Mouse (Mus musculus): ENCODE data around the gene Fosb. TPM values are rescaled to one million over a fixed set of nuclear protein-coding genes. Genes with fewer than 3 reads are reported as not detected.

Gene Fosb
- polyA plus RNA-seq (2016; fragmentation: Nextera tagmentation; extraction: Ambion mirVana) = 0.20 TPM in 1 of 2 replicates, not detected in the other

DNA sequence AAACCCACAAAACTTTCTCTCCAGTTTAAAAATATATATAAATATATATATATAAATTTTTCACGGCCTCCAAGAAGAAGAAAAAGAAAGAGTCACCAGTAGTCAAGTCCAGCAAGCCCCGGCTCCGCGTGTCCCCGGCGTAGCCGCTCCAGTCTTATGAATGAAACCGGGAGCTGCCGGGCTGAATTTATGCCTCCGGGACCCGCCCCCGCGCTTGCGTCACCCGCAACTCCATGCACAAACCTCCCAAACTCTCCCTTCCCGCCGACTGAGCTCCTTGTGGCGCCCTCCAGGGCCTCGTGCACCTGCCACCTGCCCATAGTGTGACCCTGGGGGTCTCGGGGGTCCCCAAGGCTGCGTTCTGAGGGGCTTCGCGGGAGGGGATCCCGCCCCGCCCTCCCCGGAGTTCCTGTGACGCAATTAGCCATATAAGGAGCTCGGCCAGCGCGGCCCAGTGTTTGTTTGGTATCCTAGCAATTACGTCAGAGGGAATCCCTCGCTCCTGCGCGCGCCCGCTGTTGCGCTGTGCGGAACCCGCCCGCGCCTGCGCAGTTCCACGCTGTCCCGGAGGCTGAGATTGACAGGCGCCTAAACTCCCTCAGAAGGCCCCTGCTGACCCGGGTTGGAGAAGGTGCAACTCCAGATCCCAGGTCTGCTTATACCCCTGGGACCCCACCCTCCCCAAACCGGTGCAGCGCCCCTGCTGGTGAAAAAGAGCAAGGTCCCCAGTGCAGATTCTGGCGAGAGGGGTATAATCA is at the start of gene Fosb:
Gene Fosb (minus strand): TSS at position 168 of the 758 bp plus-strand sequence.
- Histone ChIP-seq H3K9ac (replicated peaks) (peak within 1 kb of the TSS; percentile 46; the same call in 1 of the 2 replicates), H3K36me3 (no peaks in the 10 kb centered on the region), H3K4me3 (peak within 1 kb of the TSS; percentile 66), H3K9me3 (no peaks in the 10 kb centered on the region), H3K4me2 (replicated peaks) (peak within 1 kb of the TSS; percentile 86), H3K27me3 (peaks cover 68% of the 10 kb centered on the region), H3K4me1 (peaks cover 28% of the 10 kb centered on the region), H3K27ac (replicated peaks) (no peak within 1 kb of the TSS)
- peak; percentile 88 for ATAC-seq (ENCODE audit: low FRiP score, low read depth)
- under 1% methylated on average over 49 of the region's 49 CpGs for WGBS

DNA sequence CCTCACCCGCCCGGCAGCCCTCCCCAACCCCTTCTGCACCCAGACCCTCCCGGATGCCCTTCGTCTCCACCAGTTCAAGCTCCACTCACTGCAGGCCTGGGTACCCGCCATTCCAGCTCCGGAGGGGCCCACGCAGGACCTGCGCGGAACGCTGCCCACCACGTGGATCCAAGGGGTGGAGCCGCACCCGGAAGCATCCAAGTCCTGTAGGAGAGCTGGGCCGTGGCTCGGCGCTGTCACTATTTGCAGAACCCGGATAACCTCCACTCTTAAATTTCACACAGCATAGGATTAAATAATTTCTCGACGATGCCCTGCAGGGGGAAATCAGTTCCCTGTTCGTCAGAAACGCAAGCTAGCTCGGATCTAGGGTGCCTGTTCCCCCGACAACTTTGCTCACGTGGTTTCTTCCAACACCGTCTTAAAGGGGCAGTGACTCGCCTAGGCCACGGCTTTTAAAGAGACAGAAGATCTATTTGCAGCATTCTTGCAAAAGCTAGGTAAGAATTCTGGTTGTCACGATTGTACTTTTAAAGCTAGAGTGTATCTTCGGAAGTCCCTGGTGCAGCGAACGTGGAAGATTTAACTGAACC is 49.5 kb upstream of the Fosb start, which contains the start of the genes Cd3eap and Ppp1r13l:
Gene Cd3eap (minus strand): TSS at position 185 of the 593 bp plus-strand sequence.
Gene Ppp1r13l (plus strand): TSS at position 451 of the 593 bp plus-strand sequence.
- no peaks in the 10 kb centered on the region for H3K9me3 ChIP-seq
- H3K4me1 ChIP-seq = peaks cover 39% of the 10 kb centered on the region
- H3K36me3 ChIP-seq = peaks cover 28% of the 10 kb centered on the region
- peak within 1 kb of the TSS; percentile 77 for H3K4me3 ChIP-seq
- peak within 1 kb of the TSS; percentile 52; the same call in 1 of the 2 replicates for H3K27ac ChIP-seq (replicated peaks)
- WGBS = under 1% methylated on average over 31 of the region's 31 CpGs
- H3K9ac ChIP-seq (replicated peaks) = peak within 1 kb of the TSS; percentile 68
- peak; percentile 70 for ATAC-seq (ENCODE audit: low FRiP score, low read depth)
- H3K4me2 ChIP-seq (replicated peaks) = peak within 1 kb of the TSS; percentile 95
- H3K27me3 ChIP-seq = peaks cover 20% of the 10 kb centered on the region

DNA sequence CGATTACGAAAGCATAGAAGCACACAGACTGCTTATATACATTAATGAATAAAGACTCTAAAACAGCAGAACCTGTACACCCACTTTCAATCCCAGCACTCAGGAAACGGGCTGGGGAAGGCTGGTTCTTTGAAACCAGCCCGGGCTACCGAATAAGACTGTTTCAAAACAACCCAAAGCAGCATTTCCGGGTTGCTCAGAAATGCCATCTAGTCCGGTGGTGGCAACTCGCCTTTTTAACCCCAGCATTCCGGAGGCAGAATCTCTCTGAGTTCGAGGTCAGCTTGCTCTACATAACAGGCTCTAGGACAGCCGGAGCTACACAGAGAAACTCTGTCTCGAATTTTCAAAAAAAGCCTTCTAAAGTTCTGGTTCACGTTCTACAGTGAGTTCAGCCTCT is 48.8 kb upstream of the Fosb start:
- Histone ChIP-seq H3K4me2 (replicated peaks) (peak overlapping the region; percentile 95), H3K9ac (replicated peaks) (peak overlapping the region; percentile 68), H3K27me3 (peaks cover 20% of the 10 kb centered on the region), H3K4me3 (peak overlapping the region; percentile 77), H3K27ac (replicated peaks) (no peak overlapping the region), H3K36me3 (peaks cover 34% of the 10 kb centered on the region), H3K9me3 (no peaks in the 10 kb centered on the region), H3K4me1 (peaks cover 39% of the 10 kb centered on the region)
- no peak for ATAC-seq (ENCODE audit: low FRiP score, low read depth)
- WGBS = 20% methylated on average over 13 of the region's 13 CpGs

DNA sequence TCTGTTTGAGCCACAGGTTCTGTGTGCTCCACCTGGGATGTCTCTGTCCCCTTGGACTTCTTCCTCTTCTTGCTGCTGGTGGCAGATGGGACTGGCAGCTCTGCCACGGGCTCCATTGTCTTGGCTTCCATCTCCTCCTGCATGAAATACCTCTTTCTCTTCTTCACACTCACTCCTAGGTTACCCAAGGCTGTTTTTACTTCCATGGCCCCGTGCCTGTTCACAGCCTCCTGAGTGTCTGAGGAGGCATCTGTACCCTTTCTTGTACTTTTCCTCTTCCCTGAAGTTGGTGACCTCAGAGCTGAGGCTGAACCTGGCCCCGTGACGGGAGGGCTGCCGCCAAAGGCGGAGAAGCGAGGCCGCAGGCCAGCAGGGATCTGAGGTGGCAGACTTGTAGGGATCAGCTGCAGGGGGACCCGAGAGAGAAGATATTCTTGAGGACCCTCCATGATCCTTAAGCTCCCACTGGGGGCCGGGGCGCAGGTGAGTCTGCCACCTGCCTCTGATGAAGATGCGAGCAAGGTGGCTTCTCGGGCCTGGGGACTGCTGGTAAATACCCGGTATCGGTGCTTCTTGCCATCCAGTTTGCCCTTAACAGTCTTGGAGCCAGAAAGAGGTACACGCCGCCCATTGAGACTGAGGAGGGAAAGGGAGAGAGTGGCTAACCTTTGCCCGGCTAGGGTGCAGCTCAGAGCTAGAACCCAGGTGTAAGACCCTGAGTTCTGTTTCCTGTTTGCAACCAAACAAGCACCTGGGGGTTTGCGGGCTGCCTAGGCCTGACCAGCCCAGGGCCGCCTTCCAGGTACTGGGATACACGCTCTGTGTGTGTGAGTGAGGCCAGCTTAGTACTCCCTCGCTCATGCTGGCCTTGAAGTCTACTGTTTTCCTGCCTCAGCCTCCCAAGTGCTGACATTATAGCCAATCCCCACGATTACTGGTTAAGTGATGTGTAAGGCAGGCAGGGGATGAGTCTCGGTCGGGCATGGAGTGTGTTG is 47.8 kb upstream of the Fosb start:
- Histone ChIP-seq H3K27me3 (peaks cover 18% of the 10 kb centered on the region), H3K4me3 (peak overlapping the region; percentile 77), H3K9me3 (no peaks in the 10 kb centered on the region), H3K9ac (replicated peaks) (0 out of 2 replicates have a peak overlapping the region, but pooled peaks have one; percentile 4), H3K36me3 (peaks cover 44% of the 10 kb centered on the region), H3K4me2 (replicated peaks) (peak overlapping the region; percentile 95), H3K4me1 (peaks cover 39% of the 10 kb centered on the region), H3K27ac (replicated peaks) (no peak overlapping the region)
- WGBS = 90% methylated on average over 25 of the region's 25 CpGs
- ATAC-seq (ENCODE audit: low FRiP score, low read depth) = no peak

DNA sequence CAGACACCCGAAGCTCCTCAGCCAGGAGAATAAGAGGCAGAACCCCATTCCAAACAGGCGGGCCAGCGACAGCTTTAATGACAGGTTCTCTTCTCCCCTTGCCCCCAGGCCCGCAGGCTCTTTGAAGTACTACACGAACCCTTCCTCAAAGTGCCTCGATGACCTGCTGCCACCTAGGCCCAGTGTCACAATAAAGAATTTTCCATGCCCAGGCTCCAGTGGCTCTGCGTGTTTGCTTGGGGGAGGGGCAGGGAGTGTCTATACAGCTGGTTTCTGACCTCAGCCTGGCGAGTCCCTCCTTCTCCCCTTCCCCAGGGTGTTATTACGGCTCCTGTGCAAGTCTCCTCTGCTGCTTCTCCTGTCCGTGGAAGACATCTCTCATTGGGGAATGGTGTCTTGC is 46.5 kb upstream of the Fosb start:
- H3K27ac ChIP-seq (replicated peaks) = no peak overlapping the region
- H3K4me2 ChIP-seq (replicated peaks) = no peak overlapping the region
- H3K4me1 ChIP-seq = peaks cover 26% of the 10 kb centered on the region
- ATAC-seq (ENCODE audit: low FRiP score, low read depth) = no peak
- WGBS = 78% methylated on average over 10 of the region's 10 CpGs
- no peaks in the 10 kb centered on the region for H3K9me3 ChIP-seq
- H3K27me3 ChIP-seq = peaks cover 4% of the 10 kb centered on the region; the same call in 1 of the 2 replicates
- H3K36me3 ChIP-seq = peaks cover 57% of the 10 kb centered on the region
- no peak overlapping the region for H3K4me3 ChIP-seq
- no peak overlapping the region for H3K9ac ChIP-seq (replicated peaks)

DNA sequence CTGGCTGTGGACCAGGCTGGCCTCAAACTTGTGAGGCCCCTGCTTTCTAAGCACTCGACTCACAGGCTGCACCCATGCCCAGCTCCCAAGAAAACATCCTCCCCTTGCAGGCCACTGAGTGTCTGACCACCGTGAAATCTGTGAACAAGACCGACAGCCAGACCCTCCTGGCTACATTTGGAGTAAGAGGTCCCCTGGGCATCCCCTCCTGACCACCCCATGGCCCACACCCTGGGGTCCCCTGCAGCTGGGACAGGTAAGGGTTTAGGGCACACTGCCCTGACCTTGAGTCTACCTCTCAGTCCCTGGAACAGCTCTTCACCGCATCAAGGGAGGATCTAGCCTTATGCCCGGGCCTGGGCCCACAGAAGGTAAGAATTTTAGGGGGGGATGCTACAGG is 45.1 kb upstream of the Fosb start:
- H3K27ac ChIP-seq (replicated peaks) = no peak overlapping the region
- WGBS = 89% methylated on average over 5 of the region's 5 CpGs
- peaks cover 13% of the 10 kb centered on the region for H3K4me1 ChIP-seq
- ATAC-seq (ENCODE audit: low FRiP score, low read depth) = no peak
- H3K4me2 ChIP-seq (replicated peaks) = no peak overlapping the region
- no peak overlapping the region for H3K4me3 ChIP-seq
- no peak overlapping the region for H3K9ac ChIP-seq (replicated peaks)
- H3K9me3 ChIP-seq = no peaks in the 10 kb centered on the region
- peaks cover 68% of the 10 kb centered on the region for H3K36me3 ChIP-seq
- H3K27me3 ChIP-seq = no peaks in the 10 kb centered on the region

DNA sequence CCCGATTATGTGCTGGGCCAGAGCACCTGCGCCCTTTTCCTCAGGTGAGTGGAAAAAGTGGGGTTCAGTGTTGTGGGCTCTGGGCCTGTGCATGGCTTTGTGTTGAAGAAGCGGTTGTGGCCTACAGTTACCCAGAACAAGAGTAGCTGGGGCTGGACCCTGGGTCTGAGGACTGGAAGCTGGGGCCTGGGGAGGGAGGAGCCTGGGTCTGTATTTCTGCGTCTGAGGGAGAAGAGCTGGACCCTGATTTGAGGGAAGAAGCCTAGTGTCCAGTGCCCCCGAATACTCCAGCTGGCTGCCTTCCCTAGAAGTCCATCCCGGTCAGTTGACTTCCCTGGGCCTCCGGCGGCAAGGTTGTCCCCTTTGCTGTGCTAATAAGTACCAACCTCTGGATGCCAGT is 40.4 kb upstream of the Fosb start:
- no peak for ATAC-seq (ENCODE audit: low FRiP score, low read depth)
- 98% methylated on average over 8 of the region's 8 CpGs for WGBS
- peaks cover 9% of the 10 kb centered on the region for H3K4me1 ChIP-seq

DNA sequence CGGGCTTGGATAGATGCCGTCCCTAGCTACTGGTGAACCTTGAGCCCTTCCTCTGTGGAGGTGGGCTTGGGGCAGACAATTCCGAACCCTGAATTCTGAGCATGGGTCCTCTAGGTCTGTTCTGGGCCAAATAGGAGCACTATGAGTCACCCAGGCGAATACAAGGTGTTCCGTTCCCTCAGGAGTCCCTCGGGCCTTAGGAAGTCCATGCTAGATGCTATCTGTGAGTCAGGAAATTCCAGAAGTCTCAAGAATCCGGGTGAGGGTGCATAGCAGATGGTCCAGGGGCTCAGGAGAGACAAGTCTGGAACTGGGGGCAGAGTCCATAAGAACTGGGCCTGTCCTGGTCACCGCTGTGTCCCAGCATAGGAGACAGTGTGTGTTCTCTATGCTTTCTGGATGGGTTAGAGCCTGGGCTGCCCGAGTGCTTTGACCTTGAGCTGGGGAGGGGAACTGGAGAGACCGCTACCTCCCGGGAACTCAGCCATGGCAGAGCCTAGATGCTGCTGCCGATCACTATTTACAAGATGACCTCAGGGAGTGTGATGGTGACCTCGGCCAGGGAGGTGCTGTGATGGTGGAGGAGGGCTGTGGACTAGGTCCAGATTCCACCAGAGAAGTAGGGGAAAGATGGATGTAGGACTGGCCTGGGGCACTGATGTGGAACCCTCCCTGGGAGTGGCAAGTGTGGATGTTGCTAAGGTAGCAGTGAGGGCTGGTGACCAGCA is 39.5 kb upstream of the Fosb start:
- WGBS = 89% methylated on average over 13 of the region's 13 CpGs
- Histone ChIP-seq H3K4me1 (peaks cover 14% of the 10 kb centered on the region), H3K36me3 (peaks cover 64% of the 10 kb centered on the region), H3K4me2 (replicated peaks) (no peak overlapping the region), H3K4me3 (no peak overlapping the region), H3K9ac (replicated peaks) (no peak overlapping the region), H3K27me3 (no peaks in the 10 kb centered on the region), H3K9me3 (no peaks in the 10 kb centered on the region), H3K27ac (replicated peaks) (no peak overlapping the region)
- ATAC-seq (ENCODE audit: low FRiP score, low read depth) = no peak

More for the DNA sequence above, 40.4 kb upstream of the Fosb start:
- H3K27me3 ChIP-seq = no peaks in the 10 kb centered on the region
- H3K4me3 ChIP-seq = no peak overlapping the region
- no peak overlapping the region for H3K27ac ChIP-seq (replicated peaks)
- H3K4me2 ChIP-seq (replicated peaks) = no peak overlapping the region
- H3K9ac ChIP-seq (replicated peaks) = no peak overlapping the region
- no peaks in the 10 kb centered on the region for H3K9me3 ChIP-seq
- H3K36me3 ChIP-seq = peaks cover 72% of the 10 kb centered on the region

DNA sequence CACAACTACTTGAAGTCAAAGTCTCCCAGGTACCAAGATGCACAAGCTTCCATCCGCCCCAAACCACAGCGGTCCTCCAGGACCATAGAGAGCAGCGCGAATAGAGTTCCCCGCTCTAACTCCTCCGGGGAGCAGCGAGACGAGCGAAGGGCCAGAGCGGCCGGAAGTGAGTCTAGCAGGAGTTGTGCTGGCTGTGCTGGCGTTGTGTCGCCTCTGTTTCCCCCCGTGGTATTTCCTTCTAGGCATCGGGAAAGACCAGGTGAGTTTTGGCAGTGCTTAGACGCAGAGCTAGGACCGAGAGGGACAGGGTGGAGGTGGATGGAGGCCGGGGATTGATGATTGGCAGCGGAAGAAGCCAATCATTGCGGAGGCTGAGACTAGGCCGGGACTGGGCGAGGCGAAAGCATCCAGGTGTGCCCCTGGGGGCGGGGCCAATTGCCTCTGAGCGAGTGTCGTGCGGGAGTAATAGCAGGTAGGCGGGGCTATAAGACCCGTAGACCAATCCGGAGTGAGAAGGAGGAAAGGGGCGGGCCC is 35.2 kb upstream of the Fosb start:
- Histone ChIP-seq H3K4me1 (peaks cover 29% of the 10 kb centered on the region), H3K27ac (replicated peaks) (peak overlapping the region; percentile 81), H3K9ac (replicated peaks) (peak overlapping the region; percentile 74), H3K4me3 (peak overlapping the region; percentile 71), H3K4me2 (replicated peaks) (peak overlapping the region; percentile 82), H3K36me3 (peaks cover 24% of the 10 kb centered on the region), H3K9me3 (no peaks in the 10 kb centered on the region), H3K27me3 (peaks cover 20% of the 10 kb centered on the region)
- under 1% methylated on average over 31 of the region's 31 CpGs for WGBS
- ATAC-seq (ENCODE audit: low FRiP score, low read depth) = peak; percentile 93

DNA sequence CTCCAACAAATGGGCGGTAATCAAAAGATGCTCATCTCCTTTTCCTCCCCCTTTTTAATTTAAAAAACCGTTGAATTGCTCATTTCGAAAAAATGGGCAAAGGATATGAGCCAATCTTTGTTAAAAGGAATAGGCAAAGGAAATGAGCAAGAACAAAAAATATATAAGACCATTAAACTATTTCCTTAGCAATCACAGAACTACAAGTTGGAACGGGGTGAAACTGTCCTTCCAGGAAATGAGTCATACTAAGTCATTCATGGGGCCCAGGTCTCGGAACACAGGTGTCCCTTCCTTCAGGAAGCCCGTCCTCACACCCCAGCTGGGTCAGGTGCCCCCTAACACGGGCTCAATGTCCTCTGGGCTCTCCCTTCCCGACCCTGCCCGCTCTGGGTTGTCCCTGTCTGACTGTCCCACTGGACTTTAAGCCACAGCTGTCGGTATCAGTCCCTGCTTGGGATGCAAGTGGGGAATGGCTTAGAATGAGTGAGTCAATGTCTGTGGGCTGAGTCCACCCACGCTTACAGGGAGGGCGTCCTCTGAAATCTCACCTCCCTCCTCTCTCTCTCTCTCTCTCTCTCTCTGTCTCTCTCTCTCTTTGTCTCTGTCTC is 34.5 kb upstream of the Fosb start, which contains the start of gene Ercc1:
Gene Ercc1 (plus strand): TSS at position 542 of the 611 bp plus-strand sequence.
- WGBS = 27% methylated on average over 12 of the region's 12 CpGs
- H3K27me3 ChIP-seq = peaks cover 24% of the 10 kb centered on the region
- H3K27ac ChIP-seq (replicated peaks) = peak within 1 kb of the TSS; percentile 81
- peaks cover 29% of the 10 kb centered on the region for H3K4me1 ChIP-seq
- peak within 1 kb of the TSS; percentile 71 for H3K4me3 ChIP-seq
- H3K36me3 ChIP-seq = peaks cover 17% of the 10 kb centered on the region
- peak within 1 kb of the TSS; percentile 74 for H3K9ac ChIP-seq (replicated peaks)
- peak within 1 kb of the TSS; percentile 82 for H3K4me2 ChIP-seq (replicated peaks)
- H3K9me3 ChIP-seq = no peaks in the 10 kb centered on the region
- ATAC-seq (ENCODE audit: low FRiP score, low read depth) = no peak
